Mouse (Mus musculus) forebrain, postnatal 0 days (tissue): ENCODE measurements at regions not wholly inside any gene's neighbourhood (a gene's known extent, or its start where the extent isn't known, plus 50 kb on each side); places are given as distances from the start of the nearest gene placed in this dataset.

ENCODE experiments used
- ATAC-seq: fragments of 200-750 bp; cut with Nextera tagmentation; 2 replicates; pipeline ENCODE4 v1.8.0; 2017; ENCODE audit warnings: mild to moderate bottlenecking, moderate library complexity
- DNase-seq: peaks from one replicate; pipeline ENCODE4 v3.0.0-alpha.2; 2015
- H3K27ac ChIP-seq: fragments of 300-500 bp; sonication (generic); 2 replicates; pipeline ENCODE4 v1.5.1; 2014; ENCODE audit warnings: low read depth, mild to moderate bottlenecking, antibody characterized with exemption, low read length, moderate library complexity, mixed read lengths
- H3K27me3 ChIP-seq: fragments of 300-500 bp; sonication (generic); 2 replicates; pipeline ENCODE4 v1.6.1; 2014; ENCODE audit warnings: mild to moderate bottlenecking, low read length, mixed read lengths; ENCODE audit not compliant: insufficient read depth
- H3K36me3 ChIP-seq: fragments of 300-500 bp; sonication (generic); 2 replicates; pipeline ENCODE4 v1.6.1; 2014; ENCODE audit warnings: mild to moderate bottlenecking, moderate library complexity; ENCODE audit not compliant: insufficient read depth
- H3K4me1 ChIP-seq: fragments of 300-500 bp; sonication (generic); 2 replicates; pipeline ENCODE4 v1.6.1; 2014; ENCODE audit warnings: antibody characterized with exemption; ENCODE audit not compliant: insufficient read depth
- H3K4me2 ChIP-seq: fragments of 300-500 bp; sonication (generic); 2 replicates; pipeline ENCODE4 v1.6.1; 2014; ENCODE audit warnings: low read depth, mild to moderate bottlenecking, moderate library complexity
- H3K4me3 ChIP-seq: fragments of 300-500 bp; sonication (generic); 2 replicates; pipeline ENCODE4 v1.5.1; 2014; ENCODE audit warnings: low read depth, low read length, mixed read lengths
- H3K9ac ChIP-seq: fragments of 300-500 bp; sonication (generic); 2 replicates; pipeline ENCODE4 v1.6.1; 2014; ENCODE audit warnings: mild to moderate bottlenecking
- H3K9me3 ChIP-seq: fragments of 300-500 bp; sonication (generic); 2 replicates; pipeline ENCODE4 v1.6.1; 2016; ENCODE audit warnings: low read length
- CTCF ChIP-seq: sonication (generic); IDR thresholded peaks from 2 replicates; pipeline ENCODE4 v1.5.1; 2016; ENCODE audit warnings: antibody characterized with exemption, control low read depth, low read depth
- WGBS: fragments of 180-500 bp; shearing (Covaris S2); extraction: QIAGEN DNeasy Blood & Tissue Kit; methylation state at CpG from one replicate; pipeline ENCODE4 v1.1.7; 2014; 5-methylcytosine and 5-hydroxymethylcytosine counted together

GRCm38 (mm10) chr15:59759566-59759965, 256.8 kb downstream of the 4933412E24Rik start:
- H3K9ac ChIP-seq = no peak overlapping the region
- DNase-seq (no peak), ATAC-seq (no peak)
- H3K4me2 ChIP-seq = no peak overlapping the region
- no peak for TF ChIP-seq CTCF
- no peak overlapping the region for H3K4me3 ChIP-seq
- no peaks in the 10 kb centered on the region for H3K4me1 ChIP-seq
- H3K27ac ChIP-seq = no peak overlapping the region
- no peaks in the 10 kb centered on the region for H3K27me3 ChIP-seq
- H3K9me3 ChIP-seq = no peaks in the 10 kb centered on the region
- no peaks in the 10 kb centered on the region for H3K36me3 ChIP-seq
- WGBS = 48% methylated on average over 4 of the region's 4 CpGs

- Histone ChIP-seq H3K4me2 (no peak overlapping the region), H3K9me3 (no peaks in the 10 kb centered on the region), H3K36me3 (no peaks in the 10 kb centered on the region), H3K4me3 (no peak overlapping the region), H3K27ac (no peak overlapping the region), H3K27me3 (no peaks in the 10 kb centered on the region), H3K4me1 (no peaks in the 10 kb centered on the region), H3K9ac (no peak overlapping the region)
- ATAC-seq (no peak), DNase-seq (no peak)
- WGBS = 62% methylated on average over 2 of the region's 2 CpGs
- TF ChIP-seq CTCF = no peak
These were observed 257.4 kb downstream of the 4933412E24Rik start for GRCm38 (mm10) chr15:59758971-59759370.

- Histone ChIP-seq H3K4me2 (no peak overlapping the region), H3K9ac (no peak overlapping the region), H3K4me3 (no peak overlapping the region), H3K4me1 (no peaks in the 10 kb centered on the region), H3K36me3 (no peaks in the 10 kb centered on the region), H3K27me3 (no peaks in the 10 kb centered on the region), H3K27ac (no peak overlapping the region), H3K9me3 (no peaks in the 10 kb centered on the region)
- ATAC-seq (no peak), DNase-seq (peak; percentile 6)
- 44% methylated on average over 6 of the region's 6 CpGs for WGBS
- no peak for TF ChIP-seq CTCF
These were observed 260.3 kb downstream of the 4933412E24Rik start for GRCm38 (mm10) chr15:59756141-59756540.

- Histone ChIP-seq H3K27me3 (no peaks in the 10 kb centered on the region), H3K4me2 (peak overlapping the region; percentile 34), H3K36me3 (no peaks in the 10 kb centered on the region), H3K9me3 (no peaks in the 10 kb centered on the region), H3K27ac (no peak overlapping the region), H3K4me1 (no peaks in the 10 kb centered on the region), H3K9ac (no peak overlapping the region), H3K4me3 (no peak overlapping the region)
- WGBS = 42% methylated on average over 13 of the region's 13 CpGs
- ATAC-seq (peak; percentile 36), DNase-seq (peak; percentile 26)
- no peak for TF ChIP-seq CTCF
These were observed 261.5 kb downstream of the 4933412E24Rik start for GRCm38 (mm10) chr15:59754906-59755305.

- 93% methylated on average over 1 of the region's 1 CpGs for WGBS
- H3K4me1 ChIP-seq = no peaks in the 10 kb centered on the region
These were observed 264.1 kb downstream of the 4933412E24Rik start for GRCm38 (mm10) chr15:59752277-59752676.

GRCm38 (mm10) chr15:59746290-59746689, 270.1 kb downstream of the 4933412E24Rik start:
- WGBS = 48% methylated on average over 9 of the region's 9 CpGs
- DNase-seq = no peak
- Histone ChIP-seq H3K4me2 (no peak overlapping the region), H3K27ac (no peak overlapping the region), H3K9ac (no peak overlapping the region), H3K4me1 (no peaks in the 10 kb centered on the region), H3K36me3 (no peaks in the 10 kb centered on the region), H3K4me3 (no peak overlapping the region), H3K9me3 (no peaks in the 10 kb centered on the region), H3K27me3 (no peaks in the 10 kb centered on the region)
- no peak for TF ChIP-seq CTCF
- no peak for ATAC-seq

More at GRCm38 (mm10) chr15:59752277-59752676, 264.1 kb downstream of the 4933412E24Rik start:
- Histone ChIP-seq H3K27ac (no peak overlapping the region), H3K36me3 (no peaks in the 10 kb centered on the region), H3K9ac (no peak overlapping the region), H3K9me3 (no peaks in the 10 kb centered on the region), H3K4me2 (no peak overlapping the region), H3K27me3 (no peaks in the 10 kb centered on the region), H3K4me3 (no peak overlapping the region)
- ATAC-seq (no peak), DNase-seq (no peak)
- TF ChIP-seq CTCF = no peak

- H3K4me1 ChIP-seq = no peaks in the 10 kb centered on the region
- DNase-seq (no peak), ATAC-seq (no peak)
- H3K27me3 ChIP-seq = no peaks in the 10 kb centered on the region
- 65% methylated on average over 5 of the region's 5 CpGs for WGBS
- no peak for TF ChIP-seq CTCF
- no peak overlapping the region for H3K9ac ChIP-seq
- H3K36me3 ChIP-seq = no peaks in the 10 kb centered on the region
- H3K27ac ChIP-seq = no peak overlapping the region
- H3K4me2 ChIP-seq = no peak overlapping the region
- H3K4me3 ChIP-seq = no peak overlapping the region
- no peaks in the 10 kb centered on the region for H3K9me3 ChIP-seq
These were observed 271.9 kb downstream of the 4933412E24Rik start for GRCm38 (mm10) chr15:59744411-59744931.
